Mouse (Mus musculus) heart, adult 9 months (tissue): Measurements from ENCODE around the gene Narf.
A peak's percentile ranks its signal among the peaks of the same experiment; 100 is the strongest.

ENCODE experiments used
- DNase-seq, 2 experiments: peaks; one replicate each; pipeline ENCODE4 v3.0.0; 2022; ENCODE audit warnings: low spot score in 2 of 2

Narf gene

GRCm38 (mm10) chr11:121236564-121237344, at the start of gene Narf:
Gene Narf, plus strand, starts transcription at chr11:121237253.
- peak; percentile 100 for DNase-seq

- DNase-seq: peak; percentile 21 to 44
Observed at GRCm38 (mm10) chr11:121189681-121190080, 47.4 kb upstream of the Narf start.

- no peak for DNase-seq
Observed at GRCm38 (mm10) chr11:121192742-121193141, 44.3 kb upstream of the Narf start.

- no peak for DNase-seq
Observed at GRCm38 (mm10) chr11:121193415-121193814, 43.6 kb upstream of the Narf start.

GRCm38 (mm10) chr11:121198622-121199021, 38.4 kb upstream of the Narf start:
- DNase-seq: no peak

- no peak for DNase-seq
Observed at GRCm38 (mm10) chr11:121199851-121200250, 37.2 kb upstream of the Narf start.

- no peak for DNase-seq
Observed at GRCm38 (mm10) chr11:121200781-121201180, 36.3 kb upstream of the Narf start.

GRCm38 (mm10) chr11:121201436-121202198, 35.4 kb upstream of the Narf start:
- DNase-seq: peak in 1 of 2 experiments; percentile 11

GRCm38 (mm10) chr11:121203859-121204160, 33.2 kb upstream of the Narf start:
- DNase-seq: no peak

GRCm38 (mm10) chr11:121204161-121205006, 32.7 kb upstream of the Narf start, which contains the start of the genes Hexdc and Ogfod3:
Gene Hexdc, plus strand, starts transcription at chr11:121204433.
Gene Ogfod3, minus strand, starts transcription at chr11:121204711.
- peak; percentile 91 for DNase-seq

GRCm38 (mm10) chr11:121216831-121217230, 20.2 kb upstream of the Narf start:
- DNase-seq: no peak

- no peak for DNase-seq
Observed at GRCm38 (mm10) chr11:121219776-121220175, 17.3 kb upstream of the Narf start.

- no peak for DNase-seq
Observed at GRCm38 (mm10) chr11:121220771-121221170, 16.3 kb upstream of the Narf start.

GRCm38 (mm10) chr11:121221321-121222010, 15.6 kb upstream of the Narf start:
- no peak for DNase-seq

GRCm38 (mm10) chr11:121228129-121229017, 8.7 kb upstream of the Narf start:
- no peak for DNase-seq

GRCm38 (mm10) chr11:121229018-121229439, 8.0 kb upstream of the Narf start, which contains the start of gene Cybc1:
Gene Cybc1, minus strand, starts transcription at chr11:121229322.
- peak; percentile 85 for DNase-seq

- DNase-seq: no peak
Observed at GRCm38 (mm10) chr11:121231191-121231590, 5.9 kb upstream of the Narf start.

GRCm38 (mm10) chr11:121231628-121232291, 5.3 kb upstream of the Narf start:
- peak; percentile 26 to 29 for DNase-seq

- DNase-seq: no peak
Observed at GRCm38 (mm10) chr11:121232706-121233105, 4.3 kb upstream of the Narf start.
